Mouse (Mus musculus) neural tube, embryonic 12.5 days (tissue): ENCODE measurements at regions not wholly inside any gene's neighbourhood (a gene's known extent, or its start where the extent isn't known, plus 50 kb on each side); places are given as distances from the start of the nearest gene placed in this dataset.

Experiments used
- ATAC-seq: fragments of 200-750 bp; cut with Nextera tagmentation; 2 replicates; pipeline ENCODE4 v1.8.0; 2017; ENCODE audit warnings: low read depth, mild to moderate bottlenecking, moderate TSS enrichment, moderate library complexity; ENCODE audit not compliant: low FRiP score
- H3K27ac ChIP-seq: fragments of 300-500 bp; sonication (generic); 2 replicates; pipeline ENCODE4 v1.5.1; 2016
- H3K27me3 ChIP-seq: fragments of 300-500 bp; sonication (generic); replicated peaks from 2 replicates; pipeline ENCODE4 v1.6.1; 2016; ENCODE audit warnings: mild to moderate bottlenecking
- H3K36me3 ChIP-seq: fragments of 300-500 bp; sonication (generic); 2 replicates; pipeline ENCODE4 v1.6.1; 2016; ENCODE audit warnings: mild to moderate bottlenecking
- H3K4me1 ChIP-seq: fragments of 300-500 bp; sonication (generic); 2 replicates; pipeline ENCODE4 v1.6.1; 2016
- H3K4me2 ChIP-seq: fragments of 300-500 bp; sonication (generic); replicated peaks from 2 replicates; pipeline ENCODE4 v1.6.1; 2016; ENCODE audit warnings: mild to moderate bottlenecking
- H3K4me3 ChIP-seq: fragments of 300-500 bp; sonication (generic); 2 replicates; pipeline ENCODE4 v1.5.1; 2016
- H3K9ac ChIP-seq: fragments of 300-500 bp; sonication (generic); 2 replicates; pipeline ENCODE4 v1.6.1; 2016; ENCODE audit warnings: mild to moderate bottlenecking
- H3K9me3 ChIP-seq: fragments of 300-500 bp; sonication (generic); 2 replicates; pipeline ENCODE4 v1.6.1; 2016; ENCODE audit warnings: mild to moderate bottlenecking
- WGBS: fragments of 180-500 bp; shearing (Covaris S2); methylation state at CpG from one replicate; pipeline ENCODE4 v1.1.7; 2016; 5-methylcytosine and 5-hydroxymethylcytosine counted together

DNA sequence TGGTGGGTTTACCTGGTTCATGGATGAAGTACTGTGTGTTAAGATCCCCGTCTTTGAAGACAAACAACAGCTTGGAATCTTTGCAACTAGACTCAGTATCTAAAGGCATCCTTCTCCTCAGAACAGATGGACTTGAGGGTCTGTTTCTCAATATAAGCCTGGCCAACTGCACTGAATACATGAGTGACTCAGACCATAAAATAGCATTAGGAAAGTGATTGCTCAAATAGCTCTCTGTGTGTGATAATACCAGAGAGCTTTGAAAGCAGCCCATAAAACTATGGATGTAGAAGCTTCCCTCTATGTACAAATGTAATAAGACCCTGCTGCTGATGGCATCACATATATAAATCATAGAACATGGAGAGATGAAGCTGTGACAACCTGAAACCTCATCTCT is 78.3 kb upstream of the Zc3h12c start:
- Histone ChIP-seq H3K9me3 (no peaks in the 10 kb centered on the region), H3K9ac (no peak overlapping the region), H3K27me3 (no peaks in the 10 kb centered on the region), H3K27ac (no peak overlapping the region), H3K4me1 (no peaks in the 10 kb centered on the region), H3K4me2 (no peak overlapping the region), H3K4me3 (no peak overlapping the region), H3K36me3 (no peaks in the 10 kb centered on the region)
- WGBS: 93% methylated on average over 1 of the region's 1 CpGs
- ATAC-seq: no peak

DNA sequence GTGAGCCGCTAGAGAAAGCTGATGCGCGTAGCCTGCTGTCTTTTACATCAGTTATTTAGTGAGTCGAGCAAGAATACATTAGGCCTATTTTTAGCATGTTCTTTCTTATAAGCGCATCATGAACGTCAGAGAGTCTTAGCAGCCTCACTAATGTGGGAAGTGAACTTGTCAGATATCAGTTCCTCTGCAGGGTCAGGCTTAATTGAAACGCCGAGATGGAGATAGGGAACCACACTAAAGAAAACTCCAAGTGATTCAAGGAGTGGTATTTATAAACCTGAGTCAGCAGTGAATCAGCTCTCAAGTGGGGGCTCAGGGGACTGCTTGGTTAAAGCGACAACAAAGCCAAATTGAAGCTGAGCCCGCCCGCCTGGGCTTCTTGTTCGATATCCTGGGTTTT is 75.7 kb upstream of the Zc3h12c start:
- no peaks in the 10 kb centered on the region for H3K36me3 ChIP-seq
- H3K4me3 ChIP-seq: no peak overlapping the region
- no peaks in the 10 kb centered on the region for H3K27me3 ChIP-seq
- H3K9ac ChIP-seq: no peak overlapping the region
- WGBS: 84% methylated on average over 12 of the region's 12 CpGs
- ATAC-seq: no peak
- no peak overlapping the region for H3K27ac ChIP-seq
- no peaks in the 10 kb centered on the region for H3K9me3 ChIP-seq
- H3K4me1 ChIP-seq: no peaks in the 10 kb centered on the region
- H3K4me2 ChIP-seq: no peak overlapping the region

GRCm38 (mm10) chr9:52243032-52243431 is 74.7 kb upstream of the Zc3h12c start:
- WGBS: 72% methylated on average over 2 of the region's 2 CpGs

GRCm38 (mm10) chr9:52241577-52241976 is 73.2 kb upstream of the Zc3h12c start:
- 74% methylated on average over 4 of the region's 4 CpGs for WGBS
- no peak for ATAC-seq
- Histone ChIP-seq H3K27ac (0 out of 2 replicates have a peak overlapping the region, but pooled peaks have one; percentile 7), H3K27me3 (no peaks in the 10 kb centered on the region), H3K9me3 (no peaks in the 10 kb centered on the region), H3K4me3 (no peak overlapping the region), H3K4me2 (no peak overlapping the region), H3K9ac (no peak overlapping the region), H3K36me3 (no peaks in the 10 kb centered on the region), H3K4me1 (no peaks in the 10 kb centered on the region)

More at GRCm38 (mm10) chr9:52243032-52243431, 74.7 kb upstream of the Zc3h12c start:
- Histone ChIP-seq H3K36me3 (no peaks in the 10 kb centered on the region), H3K27ac (no peak overlapping the region), H3K27me3 (no peaks in the 10 kb centered on the region), H3K4me2 (no peak overlapping the region), H3K9ac (no peak overlapping the region), H3K4me3 (no peak overlapping the region), H3K9me3 (no peaks in the 10 kb centered on the region), H3K4me1 (no peaks in the 10 kb centered on the region)
- no peak for ATAC-seq

- no peak overlapping the region for H3K9ac ChIP-seq
- ATAC-seq: no peak
- no peak overlapping the region for H3K27ac ChIP-seq
- WGBS: 73% methylated on average over 12 of the region's 12 CpGs
- no peaks in the 10 kb centered on the region for H3K4me1 ChIP-seq
- no peak overlapping the region for H3K4me3 ChIP-seq
- H3K36me3 ChIP-seq: no peaks in the 10 kb centered on the region
- no peaks in the 10 kb centered on the region for H3K27me3 ChIP-seq
- no peaks in the 10 kb centered on the region for H3K9me3 ChIP-seq
- H3K4me2 ChIP-seq: no peak overlapping the region
These were observed 72.4 kb upstream of the Zc3h12c start for GRCm38 (mm10) chr9:52240585-52241320.

DNA sequence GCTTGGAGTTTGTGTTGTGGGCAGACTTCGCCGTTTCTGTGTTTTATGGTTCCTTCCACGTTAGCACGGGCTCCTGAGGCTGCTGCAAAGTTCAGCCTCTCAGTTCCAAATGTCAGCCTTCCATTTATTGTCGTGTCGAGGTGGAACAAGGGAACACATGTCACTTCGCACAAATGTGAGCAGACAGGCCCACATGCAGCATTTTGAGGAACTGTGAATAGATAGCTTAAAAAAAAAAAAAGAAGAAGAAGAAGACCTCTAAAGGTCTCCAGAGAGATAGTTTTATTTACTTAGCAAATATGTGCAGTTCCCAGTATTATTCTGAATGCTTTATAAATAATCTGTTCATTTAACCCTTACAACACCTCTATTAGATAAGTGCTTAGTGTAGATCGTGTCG is 66.4 kb upstream of the Zc3h12c start:
- no peaks in the 10 kb centered on the region for H3K27me3 ChIP-seq
- no peak overlapping the region for H3K27ac ChIP-seq
- H3K4me1 ChIP-seq: no peaks in the 10 kb centered on the region
- no peak for ATAC-seq
- no peak overlapping the region for H3K4me3 ChIP-seq
- H3K9ac ChIP-seq: no peak overlapping the region
- H3K4me2 ChIP-seq: no peak overlapping the region
- WGBS: 67% methylated on average over 9 of the region's 9 CpGs
- H3K9me3 ChIP-seq: no peaks in the 10 kb centered on the region
- no peaks in the 10 kb centered on the region for H3K36me3 ChIP-seq

GRCm38 (mm10) chr9:52229589-52229988 is 61.2 kb upstream of the Zc3h12c start:
- Histone ChIP-seq H3K9ac (no peak overlapping the region), H3K4me3 (no peak overlapping the region), H3K27me3 (no peaks in the 10 kb centered on the region), H3K4me1 (no peaks in the 10 kb centered on the region), H3K4me2 (no peak overlapping the region), H3K27ac (no peak overlapping the region), H3K9me3 (no peaks in the 10 kb centered on the region), H3K36me3 (no peaks in the 10 kb centered on the region)
- 93% methylated on average over 9 of the region's 9 CpGs for WGBS
- ATAC-seq: no peak

DNA sequence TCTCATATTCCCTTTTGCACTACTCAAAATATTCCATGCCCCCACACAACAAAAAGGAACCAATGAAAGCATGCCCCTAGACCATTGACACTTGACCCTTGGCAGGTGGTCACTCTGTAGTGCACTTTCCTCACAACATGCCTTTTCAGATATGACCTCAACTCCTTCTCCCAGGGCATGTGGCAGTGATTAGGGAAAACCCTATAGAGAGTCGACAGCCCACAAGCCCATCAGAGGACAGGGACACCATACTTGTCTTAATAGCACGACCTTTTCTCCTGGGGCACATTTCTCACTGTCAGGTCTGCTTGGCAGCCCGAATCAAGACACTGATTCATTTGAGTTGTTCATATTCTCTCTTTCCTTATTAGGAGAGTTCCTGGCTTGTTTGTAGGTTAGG is 57.3 kb upstream of the Zc3h12c start:
- 53% methylated on average over 3 of the region's 3 CpGs for WGBS
- Histone ChIP-seq H3K36me3 (no peaks in the 10 kb centered on the region), H3K4me2 (no peak overlapping the region), H3K9me3 (no peaks in the 10 kb centered on the region), H3K4me3 (no peak overlapping the region), H3K4me1 (0 out of 2 replicates have a peak, but pooled peaks cover 8% of the 10 kb centered on the region), H3K27ac (no peak overlapping the region), H3K9ac (no peak overlapping the region), H3K27me3 (no peaks in the 10 kb centered on the region)
- no peak for ATAC-seq

DNA sequence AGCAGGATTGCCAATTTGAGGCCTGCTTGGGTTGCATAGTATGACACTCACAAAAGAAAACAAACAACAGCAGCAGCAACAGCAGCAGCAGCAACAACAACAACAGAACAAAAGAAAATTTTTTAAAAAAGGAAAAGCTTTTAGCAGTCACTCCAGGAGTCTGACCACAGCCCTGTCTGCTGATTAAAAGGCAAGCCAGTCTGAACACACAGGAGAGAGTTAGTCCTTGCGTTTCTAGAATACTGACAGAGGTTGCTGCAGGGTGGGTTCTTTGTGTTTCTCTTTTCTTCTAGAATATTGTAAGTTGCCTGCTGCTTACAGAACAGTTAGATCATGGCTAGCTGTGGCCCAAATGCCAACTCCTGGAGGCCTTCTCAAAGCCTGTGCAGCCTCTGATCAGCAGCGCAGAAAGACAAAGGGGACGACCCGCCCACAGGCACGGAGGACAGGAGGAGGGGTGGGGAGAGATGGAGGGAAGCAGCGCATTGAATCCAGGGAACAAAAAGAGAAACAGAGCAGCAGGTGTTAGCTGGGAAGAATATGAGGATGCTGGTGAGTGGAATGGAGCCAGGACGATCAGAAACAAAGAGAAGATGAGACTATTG is 55.2 kb upstream of the Zc3h12c start:
- Histone ChIP-seq H3K27ac (no peak overlapping the region), H3K36me3 (no peaks in the 10 kb centered on the region)
- 10% methylated on average over 7 of the region's 7 CpGs for WGBS

More for the DNA sequence above, 55.2 kb upstream of the Zc3h12c start:
- Histone ChIP-seq H3K4me1 (0 out of 2 replicates have a peak, but pooled peaks cover 8% of the 10 kb centered on the region), H3K9me3 (no peaks in the 10 kb centered on the region), H3K4me2 (peak overlapping the region; percentile 41), H3K9ac (0 out of 2 replicates have a peak overlapping the region, but pooled peaks have one; percentile 18), H3K4me3 (no peak overlapping the region), H3K27me3 (no peaks in the 10 kb centered on the region)
- peak; percentile 84 for ATAC-seq
